Mouse (Mus musculus) olfactory bulb, adult 2 months (tissue): ENCODE measurements at regions not wholly inside any gene's neighbourhood (a gene's known extent, or its start where the extent isn't known, plus 50 kb on each side); places are given as distances from the start of the nearest gene placed in this dataset.

Experiments used
- H3K27ac ChIP-seq: fragments of 200-500 bp; 2 replicates; pipeline ENCODE4 v1.5.1; 2012; ENCODE audit warnings: low read depth, low read length; ENCODE audit not compliant: insufficient read depth
- H3K4me1 ChIP-seq: fragments of 200-500 bp; 2 replicates; pipeline ENCODE4 v1.6.1; 2012; ENCODE audit warnings: low read length; ENCODE audit not compliant: control insufficient read depth, insufficient read depth
- H3K4me3 ChIP-seq: fragments of 200-500 bp; 2 replicates; pipeline ENCODE4 v1.5.1; 2012; ENCODE audit warnings: mild to moderate bottlenecking, low read depth, low read length, moderate library complexity; ENCODE audit not compliant: insufficient read depth
- CTCF ChIP-seq: fragments of 200-500 bp; IDR thresholded peaks from 2 replicates; pipeline ENCODE4 v1.5.1; 2012; ENCODE audit warnings: low read depth, mild to moderate bottlenecking, low read length, moderate library complexity; ENCODE audit not compliant: insufficient read depth
- POLR2A ChIP-seq: fragments of 200-500 bp; IDR thresholded peaks from 2 replicates; pipeline ENCODE4 v1.6.1; 2012; ENCODE audit warnings: mild to moderate bottlenecking, low read depth, low read length, moderate library complexity; ENCODE audit not compliant: insufficient read depth
- WGBS: fragments of 180-500 bp; shearing (Covaris S2); methylation state at CpG from one replicate; pipeline ENCODE4 v1.1.7; 2018; 5-methylcytosine and 5-hydroxymethylcytosine counted together

DNA sequence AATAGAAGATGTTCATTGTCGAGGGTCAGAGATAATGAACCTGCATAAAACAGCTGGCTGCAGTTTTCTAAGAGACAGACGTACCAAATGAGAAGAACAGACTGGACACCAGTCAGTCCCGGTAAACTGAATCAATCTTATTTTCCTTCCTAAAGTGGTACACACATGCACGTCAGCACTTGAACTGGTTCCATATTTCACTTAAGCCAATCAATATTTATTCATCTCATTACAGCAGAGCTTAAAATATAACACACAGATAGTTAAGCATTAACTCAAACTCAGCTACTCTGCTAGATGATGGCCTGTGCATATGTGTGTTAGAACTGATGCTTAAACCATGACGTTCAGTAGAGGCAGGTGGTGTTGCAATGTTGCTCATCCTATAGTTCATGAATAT is 72.3 kb upstream of the Esrrg start:
- 86% methylated on average over 5 of the region's 5 CpGs for WGBS
- TF ChIP-seq POLR2A (no peak), CTCF (no peak)
- H3K27ac ChIP-seq: no peak overlapping the region
- no peak overlapping the region for H3K4me3 ChIP-seq
- no peaks in the 10 kb centered on the region for H3K4me1 ChIP-seq

- H3K27ac ChIP-seq: no peak overlapping the region
- 97% methylated on average over 3 of the region's 3 CpGs for WGBS
- no peak overlapping the region for H3K4me3 ChIP-seq
- H3K4me1 ChIP-seq: no peaks in the 10 kb centered on the region
- TF ChIP-seq CTCF (no peak), POLR2A (no peak)
Observed at GRCm38 (mm10) chr1:187556718-187557117, 51.9 kb upstream of the Esrrg start.
